ENCODE assay signal across 18 mouse cellular contexts in the genomic region with DNA sequence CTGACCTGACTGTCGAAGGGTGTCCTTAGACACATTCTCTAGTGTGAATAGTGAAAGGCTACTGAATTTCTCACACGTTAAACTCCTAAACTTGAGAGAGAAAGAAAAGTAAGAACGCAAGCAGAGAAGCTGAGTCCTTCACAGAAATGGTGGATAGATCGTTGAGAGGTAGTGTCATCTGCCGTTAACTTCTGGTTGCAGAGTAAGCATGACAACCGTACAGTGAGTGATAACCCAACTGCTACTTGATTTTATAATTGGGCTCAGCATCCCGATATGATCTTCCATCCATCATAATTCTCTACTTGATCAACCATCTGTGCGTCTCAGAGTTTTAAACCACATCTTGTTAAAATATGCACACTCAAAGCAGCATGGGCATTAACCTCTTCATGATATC.
"Had no signal": no experiment of that assay in that cellular context is flagged by ENCODE, and none has a peak within 500 bp of the region (broad histone marks: within the 10 kb centered on the region; RNA-seq: fewer than 3 reads in every experiment).

No protein-coding gene starts in this region.

- H3K27me3 ChIP-seq: midbrain, embryonic 12.5 days; neural tube, embryonic 13.5 days; neural tube, embryonic 15.5 days had no signal

- H3K9me3 ChIP-seq: midbrain, embryonic 10.5 days; midbrain, embryonic 12.5 days; neural tube, embryonic 13.5 days; neural tube, embryonic 15.5 days had no signal

- H3K27ac ChIP-seq: midbrain, embryonic 10.5 days; midbrain, embryonic 12.5 days; neural tube, embryonic 13.5 days; neural tube, embryonic 15.5 days had no signal

- ATAC-seq: midbrain, embryonic 16.5 days had no signal

- H3K4me2 ChIP-seq: lung, embryonic 14.5 days; midbrain, embryonic 12.5 days; neural tube, embryonic 13.5 days; neural tube, embryonic 15.5 days had no signal

- H3K36me3 ChIP-seq: midbrain, embryonic 10.5 days; midbrain, embryonic 12.5 days; neural tube, embryonic 13.5 days; neural tube, embryonic 15.5 days had no signal

- H3K4me1 ChIP-seq: midbrain, embryonic 10.5 days; midbrain, embryonic 12.5 days; neural tube, embryonic 13.5 days; neural tube, embryonic 15.5 days had no signal

- H3K4me3 ChIP-seq: midbrain, embryonic 10.5 days; midbrain, embryonic 12.5 days; myocyte; neural tube, embryonic 13.5 days; neural tube, embryonic 15.5 days had no signal

- DNase-seq: lung, embryonic 14.5 days; lung, postnatal 10 days; lung, postnatal 4 days; midbrain, embryonic 14.5 days; retina, postnatal 1 day; right cerebral cortex, adult 18-20 months; right cerebral cortex, postnatal 25 days; right cerebral cortex, postnatal 4 days; spleen, adult 18-20 months; thymus, adult 18-20 months; thymus, postnatal 14 days; thymus, postnatal 36 days had no signal

- H3K9ac ChIP-seq: lung, embryonic 14.5 days; midbrain, embryonic 12.5 days; neural tube, embryonic 13.5 days; neural tube, embryonic 15.5 days had no signal
